Mouse (Mus musculus): Measurements from ENCODE around the gene Sult2a8. TPM values are rescaled to one million over a fixed set of nuclear protein-coding genes. Genes with fewer than 3 reads are reported as not detected.
"Not testable (repeated sequence)": the region's sequence is repeated elsewhere in the genome, so short reads cannot be mapped to it uniquely, and the experiment has no call there.

Gene Sult2a8
- total RNA-seq (2021), result 0.71 and 30.7 TPM in 2 replicates
- long read RNA-seq, experiment 1, result 0 reads
- long read RNA-seq, experiment 2, transcript Sult2a8-203 (7 exons, 2,097 nt), result major isoform, 6 of 12 reads
- long read RNA-seq, experiment 2, partial matches to known transcripts, result 3 of 12 reads
- long read RNA-seq, experiment 2, other reads (novel, unspliced or antisense), result 3 of 12 reads

- no peak for DNase-seq
Measured at GRCm38 (mm10) chr7:14446534-14446933, at the start of gene Sult2a8. Gene Sult2a8, minus strand, starts transcription at chr7:14446769.

GRCm38 (mm10) chr7:14494130-14494529, 47.6 kb upstream of the Sult2a8 start, which contains the start of gene Sult2a7:
Gene Sult2a7, minus strand, starts transcription at chr7:14494230.
- no peak for DNase-seq

DNA sequence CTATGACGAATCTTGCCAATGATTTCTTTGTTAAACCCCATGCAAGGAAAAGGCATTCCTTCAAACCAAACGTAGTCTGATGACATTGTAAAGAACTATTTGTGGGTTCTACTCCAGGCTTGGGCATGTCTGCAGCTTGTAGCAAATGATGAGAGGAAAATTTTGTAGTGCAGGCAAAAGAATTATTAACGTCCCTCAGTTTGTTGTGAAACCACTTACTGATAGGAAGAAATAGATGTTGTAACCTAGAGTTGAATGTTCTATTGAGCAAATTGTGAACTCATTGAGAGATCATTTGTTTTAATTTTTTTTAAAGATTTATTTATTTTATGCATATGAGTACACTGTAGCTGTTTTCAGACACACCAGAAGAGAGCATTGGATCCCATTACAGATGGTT, 46.3 kb upstream of the Sult2a8 start:
- no peak for DNase-seq

DNA sequence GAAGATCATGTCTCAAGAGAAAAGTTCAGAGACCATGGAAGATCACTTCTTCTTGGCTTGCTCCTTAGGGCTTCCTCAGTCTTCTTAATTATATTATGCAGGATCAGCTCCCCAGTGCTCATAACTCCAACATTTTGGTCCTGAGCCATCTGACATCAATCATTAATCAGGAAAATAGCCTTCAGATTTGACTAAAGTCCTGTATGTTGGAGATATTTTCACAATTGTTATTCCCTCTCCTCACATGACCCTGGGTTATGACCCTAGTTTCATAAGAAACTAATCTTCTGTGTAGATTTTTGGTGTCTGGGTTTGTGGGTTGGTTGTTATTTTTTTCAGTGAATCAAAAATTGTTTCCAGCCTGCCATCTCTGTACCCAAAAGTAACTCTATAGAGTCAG, 7.0 kb downstream of the Sult2a8 start:
- no peak for DNase-seq

DNA sequence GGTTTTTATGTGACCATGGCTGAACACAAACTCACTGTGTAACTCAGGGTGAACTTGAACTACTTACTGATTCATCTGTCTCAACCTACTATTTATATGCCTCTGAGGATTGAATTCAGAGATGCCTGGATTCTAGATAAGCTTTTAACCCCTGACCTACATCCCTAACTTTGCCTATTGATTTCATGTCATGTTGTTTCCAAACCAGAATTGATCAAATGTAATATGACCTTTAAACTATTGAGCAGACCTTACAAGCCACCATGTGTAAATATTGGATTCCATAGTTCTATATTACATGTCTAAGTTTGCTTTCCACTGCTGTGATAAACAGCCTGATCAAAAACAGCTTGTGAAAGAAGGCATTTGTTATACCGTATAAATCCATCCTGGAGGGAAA, 8.1 kb downstream of the Sult2a8 start:
- no peak for DNase-seq

- DNase-seq, result no peak
Measured at GRCm38 (mm10) chr7:14438029-14438428, 8.5 kb downstream of the Sult2a8 start.

DNA sequence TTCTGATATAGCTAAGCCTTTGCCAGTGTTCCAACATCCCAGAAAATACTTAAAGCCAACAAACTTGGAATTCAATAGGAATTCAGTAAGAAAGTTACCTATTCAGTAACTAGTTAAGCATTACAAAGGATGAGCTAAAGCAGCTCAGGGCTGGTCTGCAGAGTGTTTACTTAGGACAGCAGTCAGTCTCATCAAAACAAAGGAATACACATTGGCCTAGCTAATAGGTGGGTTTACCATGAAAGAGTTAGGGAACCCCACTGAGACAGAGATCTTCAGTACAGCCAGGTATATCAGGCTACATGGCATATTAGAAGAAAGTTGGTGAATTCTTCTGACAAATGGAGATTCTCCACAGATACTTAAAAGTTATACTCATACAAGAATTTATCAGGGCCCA, 47.2 kb downstream of the Sult2a8 start:
- not testable (repeated sequence) for DNase-seq

DNA sequence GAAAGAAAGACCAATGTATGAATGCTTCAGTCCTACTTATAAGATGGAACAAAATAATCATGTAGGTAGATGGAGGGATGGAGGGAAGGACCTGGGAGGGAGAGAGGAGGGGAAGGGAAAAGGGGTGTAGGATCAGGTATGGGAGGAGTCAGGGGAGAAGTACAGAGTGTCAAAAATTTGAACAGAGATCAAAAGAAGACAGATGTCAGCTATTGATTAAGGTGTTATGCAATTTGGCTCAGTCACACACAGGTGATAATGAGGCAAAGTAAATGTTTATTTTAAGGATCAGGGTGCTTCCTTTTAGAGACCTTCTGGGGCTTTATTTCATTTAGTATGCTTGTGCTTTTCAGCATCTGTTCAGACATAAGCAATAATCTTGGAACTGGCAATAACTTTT, 50.1 kb downstream of the Sult2a8 start:
- no peak for DNase-seq

Other genes starting within 250 kb of the Sult2a8 start
- gene Sult2a6, start 191.9 kb downstream of the Sult2a8 start, total RNA-seq (2021), result 6.9 TPM in 1 of 2 replicates, not detected in the other
- gene Obox8, start 113.2 kb downstream of the Sult2a8 start, total RNA-seq (2021), result not detected in 2 replicates
- not detected in 2 replicates for gene Sult2a7, start 47.5 kb upstream of the Sult2a8 start, total RNA-seq (2021)
- gene Vmn1r90, start 116.7 kb upstream of the Sult2a8 start, total RNA-seq (2021), result not detected in 2 replicates
- gene Obox7, start 212.7 kb upstream of the Sult2a8 start, total RNA-seq (2021), result not detected in 2 replicates